Mouse (Mus musculus) liver, embryonic 11.5 days (tissue): Measurements from ENCODE around the gene Pcnx2. TPM values are rescaled to one million over a fixed set of nuclear protein-coding genes. Genes with fewer than 3 reads are reported as not detected.

Source experiments
- ATAC-seq: fragments of 200-750 bp; cut with Nextera tagmentation; replicated peaks from 2 replicates; pipeline ENCODE4 v1.8.0; 2017; ENCODE audit warnings: moderate number of reproducible peaks, mild to moderate bottlenecking, moderate TSS enrichment, moderate library complexity; ENCODE audit not compliant: low FRiP score
- DNase-seq: peaks from one replicate; pipeline ENCODE4 v3.0.0-alpha.2; 2017; ENCODE audit warnings: low spot score
- H3K27ac ChIP-seq: fragments of 300-500 bp; sonication (generic); 2 replicates; pipeline ENCODE4 v1.5.1; 2014; ENCODE audit warnings: mild to moderate bottlenecking, low read depth, low read length, control low read depth
- H3K27me3 ChIP-seq: fragments of 300-500 bp; sonication (generic); replicated peaks from 2 replicates; pipeline ENCODE4 v1.6.1; 2014; ENCODE audit warnings: low read length, mixed read lengths; ENCODE audit not compliant: control insufficient read depth, insufficient read depth
- H3K36me3 ChIP-seq: fragments of 300-500 bp; sonication (generic); 2 replicates; pipeline ENCODE4 v1.6.1; 2014; ENCODE audit warnings: mild to moderate bottlenecking, low read length, moderate library complexity, mixed read lengths; ENCODE audit not compliant: control insufficient read depth, insufficient read depth
- H3K4me1 ChIP-seq: fragments of 300-500 bp; sonication (generic); replicated peaks from 2 replicates; pipeline ENCODE4 v1.6.1; 2014; ENCODE audit warnings: low read length, mixed read lengths; ENCODE audit not compliant: control insufficient read depth, insufficient read depth
- H3K4me2 ChIP-seq: fragments of 300-500 bp; sonication (generic); 2 replicates; pipeline ENCODE4 v1.6.1; 2014; ENCODE audit warnings: mild to moderate bottlenecking, control low read depth, moderate library complexity
- H3K4me3 ChIP-seq: fragments of 300-500 bp; sonication (generic); 2 replicates; pipeline ENCODE4 v1.5.1; 2014; ENCODE audit warnings: low read depth, low read length, control low read depth
- H3K9ac ChIP-seq: fragments of 300-500 bp; sonication (generic); 2 replicates; pipeline ENCODE4 v1.6.1; 2014; ENCODE audit warnings: low read depth, low read length, control low read depth
- H3K9me3 ChIP-seq: fragments of 300-500 bp; sonication (generic); 2 replicates; pipeline ENCODE4 v1.6.1; 2016; ENCODE audit warnings: low read length, inconsistent platforms, mixed read lengths; ENCODE audit not compliant: control insufficient read depth
- WGBS: fragments of 180-500 bp; shearing (Covaris S2); extraction: QIAGEN DNeasy Blood & Tissue Kit; methylation state at CpG from one replicate; pipeline ENCODE4 v1.1.7; 2014; 5-methylcytosine and 5-hydroxymethylcytosine counted together
- polyA plus RNA-seq: library from polyadenylated mRNA; unstranded; fragments of >200 nt; fragmentation: Nextera tagmentation; extraction: Ambion mirVana; gene quantifications from 2 replicates; pipeline ENCODE4 v1.2.1, GENCODE M21; 2014

Gene Pcnx2
- polyA plus RNA-seq, 1 experiment from 2014 or later = 0.67 TPM

- ATAC-seq = no peak
- Histone ChIP-seq H3K27me3 (no peaks in the 10 kb centered on the region), H3K9me3 (no peaks in the 10 kb centered on the region), H3K27ac (no peak overlapping the region), H3K4me3 (no peak overlapping the region), H3K36me3 (no peaks in the 10 kb centered on the region), H3K9ac (no peak overlapping the region), H3K4me2 (no peak overlapping the region), H3K4me1 (no peaks in the 10 kb centered on the region; the same call in 1 of the 2 replicates)
- DNase-seq = no peak
- 78% methylated on average over 8 of the region's 8 CpGs for WGBS
Observed at GRCm38 (mm10) chr8:125755896-125756295, 142.2 kb downstream of the Pcnx2 start.

GRCm38 (mm10) chr8:125750846-125751245, 147.3 kb downstream of the Pcnx2 start:
- ATAC-seq = no peak
- WGBS = 84% methylated on average over 8 of the region's 8 CpGs
- no peaks in the 10 kb centered on the region for H3K27me3 ChIP-seq
- DNase-seq = no peak
- H3K4me1 ChIP-seq = no peaks in the 10 kb centered on the region
- H3K4me3 ChIP-seq = no peak overlapping the region
- no peak overlapping the region for H3K9ac ChIP-seq
- no peaks in the 10 kb centered on the region; the same call in 1 of the 2 replicates for H3K36me3 ChIP-seq
- no peaks in the 10 kb centered on the region for H3K9me3 ChIP-seq
- H3K27ac ChIP-seq = no peak overlapping the region
- H3K4me2 ChIP-seq = no peak overlapping the region

- ATAC-seq (no peak), DNase-seq (no peak)
- 82% methylated on average over 8 of the region's 8 CpGs for WGBS
- Histone ChIP-seq H3K9me3 (no peaks in the 10 kb centered on the region), H3K9ac (no peak overlapping the region), H3K4me3 (no peak overlapping the region), H3K4me2 (no peak overlapping the region), H3K27me3 (no peaks in the 10 kb centered on the region), H3K36me3 (no peaks in the 10 kb centered on the region; the same call in 1 of the 2 replicates), H3K27ac (no peak overlapping the region), H3K4me1 (no peaks in the 10 kb centered on the region)
Observed at GRCm38 (mm10) chr8:125747390-125747789, 150.7 kb downstream of the Pcnx2 start.

GRCm38 (mm10) chr8:125744914-125745576, 153.1 kb downstream of the Pcnx2 start:
- WGBS = 86% methylated on average over 10 of the region's 10 CpGs
- no peaks in the 10 kb centered on the region; the same call in 1 of the 2 replicates for H3K4me1 ChIP-seq
- no peak for ATAC-seq

GRCm38 (mm10) chr8:125742406-125742805, 155.7 kb downstream of the Pcnx2 start:
- Histone ChIP-seq H3K27ac (no peak overlapping the region), H3K9me3 (no peaks in the 10 kb centered on the region), H3K4me2 (no peak overlapping the region), H3K27me3 (no peaks in the 10 kb centered on the region), H3K9ac (no peak overlapping the region), H3K4me1 (no peaks in the 10 kb centered on the region; the same call in 1 of the 2 replicates), H3K36me3 (peaks cover 2% of the 10 kb centered on the region; the same call in 1 of the 2 replicates), H3K4me3 (no peak overlapping the region)
- 80% methylated on average over 8 of the region's 8 CpGs for WGBS
- DNase-seq (no peak), ATAC-seq (no peak)

More at GRCm38 (mm10) chr8:125744914-125745576, 153.1 kb downstream of the Pcnx2 start:
- H3K4me3 ChIP-seq = no peak overlapping the region
- no peak overlapping the region for H3K4me2 ChIP-seq
- no peaks in the 10 kb centered on the region for H3K27me3 ChIP-seq
- no peaks in the 10 kb centered on the region for H3K9me3 ChIP-seq
- no peaks in the 10 kb centered on the region; the same call in 1 of the 2 replicates for H3K36me3 ChIP-seq
- no peak for DNase-seq
- no peak overlapping the region for H3K9ac ChIP-seq
- H3K27ac ChIP-seq = no peak overlapping the region

- no peak; the same call in 1 of the 2 replicates for ATAC-seq
Observed at GRCm38 (mm10) chr8:125741855-125742254, 156.3 kb downstream of the Pcnx2 start.

GRCm38 (mm10) chr8:125741377-125741776, 156.7 kb downstream of the Pcnx2 start:
- no peak overlapping the region for H3K4me3 ChIP-seq
- no peak for ATAC-seq
- no peak overlapping the region for H3K4me2 ChIP-seq
- no peak for DNase-seq
- no peaks in the 10 kb centered on the region for H3K9me3 ChIP-seq
- WGBS = 72% methylated on average over 5 of the region's 5 CpGs
- no peak overlapping the region for H3K27ac ChIP-seq
- H3K36me3 ChIP-seq = peaks cover 4% of the 10 kb centered on the region; the same call in 1 of the 2 replicates
- H3K9ac ChIP-seq = no peak overlapping the region
- no peaks in the 10 kb centered on the region for H3K27me3 ChIP-seq
- H3K4me1 ChIP-seq = no peaks in the 10 kb centered on the region; the same call in 1 of the 2 replicates

More at GRCm38 (mm10) chr8:125741855-125742254, 156.3 kb downstream of the Pcnx2 start:
- 47% methylated on average over 2 of the region's 2 CpGs for WGBS
- Histone ChIP-seq H3K4me2 (no peak overlapping the region), H3K4me1 (no peaks in the 10 kb centered on the region; the same call in 1 of the 2 replicates), H3K9me3 (no peaks in the 10 kb centered on the region), H3K27ac (no peak overlapping the region), H3K27me3 (no peaks in the 10 kb centered on the region), H3K9ac (no peak overlapping the region), H3K36me3 (peaks cover 4% of the 10 kb centered on the region; the same call in 1 of the 2 replicates), H3K4me3 (no peak overlapping the region)
- no peak for DNase-seq

- no peak for DNase-seq
- Histone ChIP-seq H3K4me1 (no peaks in the 10 kb centered on the region; the same call in 1 of the 2 replicates), H3K36me3 (peaks cover 4% of the 10 kb centered on the region; the same call in 1 of the 2 replicates), H3K9me3 (no peaks in the 10 kb centered on the region), H3K4me3 (no peak overlapping the region), H3K27me3 (no peaks in the 10 kb centered on the region), H3K4me2 (no peak overlapping the region), H3K9ac (no peak overlapping the region), H3K27ac (no peak overlapping the region)
- 82% methylated on average over 10 of the region's 10 CpGs for WGBS
- ATAC-seq = no peak
Observed at GRCm38 (mm10) chr8:125740655-125741054, 157.5 kb downstream of the Pcnx2 start.

GRCm38 (mm10) chr8:125738956-125739355, 159.2 kb downstream of the Pcnx2 start:
- Histone ChIP-seq H3K27ac (no peak overlapping the region), H3K36me3 (peaks cover 4% of the 10 kb centered on the region; the same call in 1 of the 2 replicates), H3K4me2 (no peak overlapping the region), H3K4me1 (peaks cover 7% of the 10 kb centered on the region; the same call in 1 of the 2 replicates), H3K9ac (no peak overlapping the region), H3K9me3 (no peaks in the 10 kb centered on the region), H3K27me3 (no peaks in the 10 kb centered on the region), H3K4me3 (no peak overlapping the region)
- WGBS = 94% methylated on average over 4 of the region's 4 CpGs
- ATAC-seq (no peak), DNase-seq (no peak)
